Mouse (Mus musculus) midbrain, embryonic 10.5 days (tissue): ENCODE results near the gene Speg. TPM values are rescaled to one million over a fixed set of nuclear protein-coding genes. Genes with fewer than 3 reads are reported as not detected.

Source experiments
- polyA plus RNA-seq: library from polyadenylated mRNA; unstranded; fragments of >200 nt; fragmentation: Nextera tagmentation; extraction: Ambion mirVana; gene quantifications from 2 replicates; pipeline ENCODE4 v1.2.1, GENCODE M21; 2016

Gene Speg
- polyA plus RNA-seq, 1 experiment from 2014 or later = 26.9 TPM

Other genes with a start within 250 kb of the Speg start
- 0.11 TPM in 1 of 2 replicates, not detected in the other for gene Slc23a3, start 241.4 kb upstream of the Speg start, polyA plus RNA-seq
- gene Cnppd1, start 232.6 kb upstream of the Speg start, polyA plus RNA-seq = 51.7 and 60.4 TPM in 2 replicates
- gene Retreg2, start 232.5 kb upstream of the Speg start, polyA plus RNA-seq = 44.1 and 55.4 TPM in 2 replicates
- gene Zfand2b, start 206.7 kb upstream of the Speg start, polyA plus RNA-seq = 30.6 and 34.1 TPM in 2 replicates
- 42.5 and 50.6 TPM in 2 replicates for gene Abcb6, start 194.9 kb upstream of the Speg start, polyA plus RNA-seq
- 22.9 and 24.1 TPM in 2 replicates for gene Ankzf1, start 183.1 kb upstream of the Speg start, polyA plus RNA-seq
- 18.8 and 25.4 TPM in 2 replicates for gene Atg9a, start 183.1 kb upstream of the Speg start, polyA plus RNA-seq
- gene Glb1l, start 164.5 kb upstream of the Speg start, polyA plus RNA-seq = 14.8 and 16.0 TPM in 2 replicates
- 142 and 154 TPM in 2 replicates for gene Stk16, start 164.5 kb upstream of the Speg start, polyA plus RNA-seq
- 9.0 and 10.0 TPM in 2 replicates for gene Tuba4a, start 155.4 kb upstream of the Speg start, polyA plus RNA-seq
- not detected in 2 replicates for gene A630095N17Rik, start 143.2 kb upstream of the Speg start, polyA plus RNA-seq
- gene Dnajb2, start 138.9 kb upstream of the Speg start, polyA plus RNA-seq = 27.5 and 27.9 TPM in 2 replicates
- gene Ptprn, start 110.8 kb upstream of the Speg start, polyA plus RNA-seq = 3.6 and 6.1 TPM in 2 replicates
- gene Resp18, start 96.9 kb upstream of the Speg start, polyA plus RNA-seq = 7.2 and 16.2 TPM in 2 replicates
- 157 and 176 TPM in 2 replicates for gene Dnpep, start 57.3 kb upstream of the Speg start, polyA plus RNA-seq
- gene Des, start 15.0 kb upstream of the Speg start, polyA plus RNA-seq = 1.1 and 2.8 TPM in 2 replicates
- gene Gmppa, start 60.6 kb downstream of the Speg start, polyA plus RNA-seq = 70.2 and 73.1 TPM in 2 replicates
- gene Asic4, start 75.1 kb downstream of the Speg start, polyA plus RNA-seq = 6.1 and 17.7 TPM in 2 replicates
- gene Chpf, start 104.0 kb downstream of the Speg start, polyA plus RNA-seq = 24.4 and 25.2 TPM in 2 replicates
- 9.9 and 17.4 TPM in 2 replicates for gene Tmem198, start 104.2 kb downstream of the Speg start, polyA plus RNA-seq
- gene Obsl1, start 131.2 kb downstream of the Speg start, polyA plus RNA-seq = 35.2 and 35.7 TPM in 2 replicates
- 1.7 and 2.7 TPM in 2 replicates for gene Inha, start 131.8 kb downstream of the Speg start, polyA plus RNA-seq
- gene Stk11ip, start 146.2 kb downstream of the Speg start, polyA plus RNA-seq = 31.7 and 33.0 TPM in 2 replicates
- gene Slc4a3, start 171.0 kb downstream of the Speg start, polyA plus RNA-seq = 13.2 and 16.7 TPM in 2 replicates